Mouse (Mus musculus) layer of hippocampus, postnatal 25 days (tissue): ENCODE data around the gene Nol4l. TPM values are rescaled to one million over a fixed set of nuclear protein-coding genes. Genes with fewer than 3 reads are reported as not detected.

Source experiments
- total RNA-seq, 2 experiments: library from RNA; stranded (reverse); gene quantifications; 2 replicates each; pipeline ENCODE4 v1.2.3; 2021

Gene Nol4l
- total RNA-seq, 2 experiments from 2014 or later = 42.7 to 48.9 TPM

Other genes starting within 250 kb of the Nol4l start
- gene Kif3b, start 238.6 kb downstream of the Nol4l start, total RNA-seq = 10 to 100 TPM; 55.1 to 56.1 TPM
- 10 to 100 TPM; 31.6 to 34.0 TPM for gene Asxl1, start 184.1 kb downstream of the Nol4l start, total RNA-seq
- gene 4930404H24Rik, start 37.2 kb downstream of the Nol4l start, total RNA-seq = not detected
- 10 to 100 TPM; 29.1 to 30.9 TPM for gene Commd7, start 102.8 kb upstream of the Nol4l start, total RNA-seq
- gene Dnmt3b, start 119.5 kb upstream of the Nol4l start, total RNA-seq = 1 to 10 TPM in 1 of 2 experiments, under 1 TPM in 1; 0.84 to 1.3 TPM
- under 1 TPM in 1 of 2 experiments, not detected in 1; 0.23 TPM for gene Dnmt3c, start 166.7 kb upstream of the Nol4l start, total RNA-seq
- 10 to 100 TPM; 82.2 to 89.2 TPM for gene Mapre1, start 211.3 kb upstream of the Nol4l start, total RNA-seq
- gene Efcab8, start 250.0 kb upstream of the Nol4l start, total RNA-seq = under 1 TPM; 0.12 to 0.19 TPM